Mouse (Mus musculus) heart, postnatal 10 days (tissue): ENCODE measurements around the gene Ddx25. TPM values are rescaled to one million over a fixed set of nuclear protein-coding genes. Genes with fewer than 3 reads are reported as not detected.
A peak's percentile ranks its signal among the peaks of the same experiment; 100 is the strongest.

Experiments
- DNase-seq, 2 experiments: peaks; one replicate each; pipeline ENCODE4 v3.0.0; 2021
- intact Hi-C: fragments of 180-260 bp; cut with DNase I; formaldehyde crosslinking; loops from one replicate; pipeline ENCODE4 v1.15.1; 2025
- total RNA-seq, 2 experiments: library from RNA; stranded (reverse); gene quantifications; 2 replicates each; pipeline ENCODE4 v1.2.3; 2021

Gene Ddx25
- total RNA-seq, 2 experiments from 2014 or later, result 0.02 TPM; not detected in 1

DNA sequence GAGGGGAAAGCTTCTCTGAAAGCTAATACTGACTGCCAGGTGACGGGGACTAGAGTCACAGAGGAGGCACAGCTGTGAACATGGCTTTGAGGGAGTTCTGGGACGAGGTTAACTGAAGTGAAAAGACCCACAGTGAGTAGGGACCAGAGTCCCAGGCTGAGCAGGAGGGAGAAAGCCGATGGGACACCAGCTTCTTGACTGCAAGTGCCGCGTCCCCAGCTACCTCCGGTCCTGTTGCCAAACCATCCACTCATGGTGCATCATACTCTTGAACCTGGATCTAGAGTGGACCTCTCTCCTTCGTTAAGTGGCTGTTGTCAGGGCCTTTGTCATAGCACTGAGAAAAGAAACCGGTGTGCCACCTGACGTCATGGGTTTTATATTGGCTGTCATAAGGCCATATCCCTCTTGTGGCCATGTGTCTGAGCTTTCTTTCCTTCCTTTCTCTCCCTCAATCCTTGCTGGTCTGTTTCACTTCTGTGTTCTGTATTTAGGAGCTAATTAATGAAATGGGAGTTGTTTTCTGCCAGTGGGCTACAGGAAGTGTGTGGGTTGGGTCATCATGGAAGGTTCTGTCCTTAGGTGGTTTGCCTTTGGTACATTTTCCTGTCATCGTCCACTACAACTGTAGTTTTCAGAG lies 55.8 kb downstream of the Ddx25 start:
- no peak for DNase-seq
- intact Hi-C loops, result no loop called here

GRCm38 (mm10) chr9:35499946-35500345 lies 58.4 kb downstream of the Ddx25 start:
- no peak for DNase-seq
- intact Hi-C loops, result no loop called here

DNA sequence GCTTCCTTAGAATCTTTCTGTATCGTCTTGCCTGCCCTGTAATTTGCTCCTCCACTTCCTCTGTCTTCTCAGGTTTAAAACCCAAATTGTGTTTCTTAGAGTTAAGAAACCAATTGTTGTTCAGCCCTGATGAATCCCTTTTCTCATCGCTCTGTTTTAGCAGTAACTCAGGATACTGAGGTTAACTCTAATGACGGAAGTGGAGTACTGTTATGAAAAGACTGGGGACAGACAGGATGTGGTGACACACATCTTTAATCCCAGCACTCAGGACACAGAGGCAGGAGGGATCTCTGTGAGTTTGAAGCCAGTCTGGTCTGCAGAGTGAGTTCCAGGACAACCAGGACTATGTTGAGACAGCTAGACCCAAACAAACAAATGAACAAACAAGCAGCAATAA lies 62.9 kb downstream of the Ddx25 start:
- DNase-seq, result no peak
- intact Hi-C loops, result no loop called here

DNA sequence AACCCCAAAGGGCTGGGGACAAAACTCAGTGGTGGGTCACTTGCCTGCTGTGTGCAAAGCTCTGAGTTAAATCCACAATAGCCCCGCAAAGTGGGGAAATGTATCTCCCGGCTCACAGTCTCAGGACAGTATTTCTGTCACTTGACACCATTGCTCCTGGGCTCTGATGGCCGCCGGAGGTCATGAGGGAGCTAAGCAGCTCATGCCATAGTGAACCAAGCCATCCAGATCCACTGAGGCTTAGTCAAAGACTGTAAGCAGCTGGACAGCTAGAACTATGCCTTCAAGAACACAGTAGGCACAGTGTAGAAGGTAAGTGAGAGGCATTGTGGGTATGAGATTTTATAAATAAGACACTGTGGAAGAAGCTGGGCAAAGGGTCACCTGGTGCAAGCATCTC lies 63.4 kb downstream of the Ddx25 start:
- intact Hi-C loops, result no loop called here
- DNase-seq, result no peak

GRCm38 (mm10) chr9:35493733-35494092 lies 64.6 kb downstream of the Ddx25 start:
- intact Hi-C loops, result no loop called here
- no peak for DNase-seq

- no peak for DNase-seq
- intact Hi-C loops, result no loop called here
These were observed 65.1 kb downstream of the Ddx25 start for GRCm38 (mm10) chr9:35493033-35493732.

GRCm38 (mm10) chr9:35491109-35491866 lies 67.0 kb downstream of the Ddx25 start:
- intact Hi-C loops, result no loop called here
- DNase-seq, result peak in 1 of 2 experiments; percentile 13

DNA sequence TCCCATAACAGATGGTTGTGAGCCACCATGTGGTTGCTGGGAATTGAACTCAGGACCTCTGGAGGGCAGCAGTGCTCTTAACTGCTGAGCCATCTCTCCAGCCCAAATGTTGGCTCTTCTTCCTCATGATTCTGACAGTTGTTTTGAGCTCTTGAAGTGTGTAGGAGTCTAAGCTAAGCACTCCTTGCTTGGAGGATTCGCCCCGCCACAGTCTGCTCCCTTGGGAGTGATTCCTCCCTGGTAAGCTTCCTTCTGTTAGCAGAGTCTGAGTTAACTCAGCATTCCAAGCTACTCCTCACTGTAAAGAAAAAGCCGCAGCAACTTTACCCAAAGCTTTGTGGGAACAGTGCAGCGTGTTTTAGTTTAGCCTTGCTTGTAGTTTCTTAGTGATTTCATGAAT lies 69.8 kb downstream of the Ddx25 start:
- no peak for DNase-seq
- intact Hi-C loops, result no loop called here

Other genes with a start within 250 kb of the Ddx25 start
- 10 to 100 TPM; 19.7 to 31.2 TPM for gene Cdon, start 137.4 kb downstream of the Ddx25 start, total RNA-seq
- not detected for gene Gm1113, start 40.3 kb downstream of the Ddx25 start, total RNA-seq
- 1 to 10 TPM; 7.4 to 8.4 TPM for gene Pus3, start 67 bp upstream of the Ddx25 start, total RNA-seq
- gene Pate2, start 11.8 kb upstream of the Ddx25 start, total RNA-seq, result under 1 TPM in 1 of 2 experiments, not detected in 1; 0.25 TPM
- gene Hyls1, start 11.9 kb upstream of the Ddx25 start, total RNA-seq, result 1 to 10 TPM; 3.5 to 4.5 TPM
- not detected for gene Pate4, start 53.4 kb upstream of the Ddx25 start, total RNA-seq
- not detected for gene Pate3, start 89.7 kb upstream of the Ddx25 start, total RNA-seq
- not detected for gene Pate1, start 128.9 kb upstream of the Ddx25 start, total RNA-seq
- gene Gm17677, start 182.5 kb upstream of the Ddx25 start, total RNA-seq, result not detected
- not detected for gene Gm17727, start 219.6 kb upstream of the Ddx25 start, total RNA-seq
- gene Gm27235, start 231.6 kb upstream of the Ddx25 start, total RNA-seq, result not detected
- not detected for gene D730048I06Rik, start 231.6 kb upstream of the Ddx25 start, total RNA-seq